Mouse (Mus musculus) CH12.LX (cell line): ENCODE results near the gene E030018B13Rik. TPM values are rescaled to one million over a fixed set of nuclear protein-coding genes. Genes with fewer than 3 reads are reported as not detected.

Experiments
- DNase-seq: peaks from one replicate; pipeline ENCODE4 v3.0.0-alpha.2; 2013; ENCODE audit errors: extremely low read depth
- H3K27ac ChIP-seq: 2 replicates; pipeline ENCODE4 v1.5.1; 2012; ENCODE audit warnings: low read depth, mild to moderate bottlenecking, control low read depth, moderate library complexity; ENCODE audit not compliant: insufficient read depth
- H3K27me3 ChIP-seq: replicated peaks from 2 replicates; pipeline ENCODE3; 2012; ENCODE audit warnings: inconsistent platforms
- H3K36me3 ChIP-seq, 2 experiments: replicated peaks in 1 of 2; 2 replicates each; pipeline versions ENCODE3 to v1.6.1; 2012; ENCODE audit warnings: inconsistent platforms in 1 of 2, low read length in 1 of 2, mild to moderate bottlenecking in 1 of 2, mixed read lengths in 1 of 2, moderate library complexity in 1 of 2; ENCODE audit not compliant: control insufficient read depth in 1 of 2, insufficient read depth in 1 of 2
- H3K4me1 ChIP-seq, 2 experiments: 2 replicates each; pipeline ENCODE4 v1.6.1; 2012; ENCODE audit warnings: inconsistent platforms in 1 of 2, moderate library complexity in 1 of 2; ENCODE audit not compliant: insufficient read depth in 2 of 2, control insufficient read depth in 1 of 2
- H3K4me2 ChIP-seq: 2 replicates; pipeline ENCODE4 v1.6.1; 2012; ENCODE audit warnings: low read depth, mild to moderate bottlenecking, control low read depth; ENCODE audit not compliant: poor library complexity, insufficient read depth, severe bottlenecking
- H3K4me3 ChIP-seq, 3 experiments: fragments of 150-350 bp in 1 of 3; sonication (generic) in 1 of 3; replicated peaks in 1 of 3; 2 replicates each; pipeline versions ENCODE3 to v1.5.1; 2011 to 2012; ENCODE audit warnings: low read depth in 2 of 3, low read length in 2 of 3, mild to moderate bottlenecking in 2 of 3, moderate library complexity in 2 of 3, control low read depth in 1 of 3, improper control_type of control experiment in 1 of 3, inconsistent platforms in 1 of 3, mixed read lengths in 1 of 3; ENCODE audit not compliant: poor library complexity in 1 of 3
- H3K79me2 ChIP-seq: replicated peaks from 2 replicates; pipeline ENCODE4 v1.6.1; 2012; ENCODE audit warnings: mild to moderate bottlenecking, moderate library complexity; ENCODE audit not compliant: control insufficient read depth, poor library complexity, insufficient read depth, severe bottlenecking; ENCODE audit errors: extremely low read depth
- H3K9ac ChIP-seq: 2 replicates; pipeline ENCODE4 v1.6.1; 2012; ENCODE audit warnings: low read depth, mild to moderate bottlenecking, control low read depth, moderate library complexity; ENCODE audit not compliant: insufficient read depth
- H3K9me3 ChIP-seq: replicated peaks from 2 replicates; pipeline ENCODE3; 2012; ENCODE audit warnings: low read length, inconsistent platforms, mixed read lengths
- CTCF ChIP-seq, 2 experiments: IDR thresholded peaks in 1 of 2; conservative IDR thresholded peaks in 1 of 2; 2 replicates each; pipeline ENCODE4 v1.5.1; 2011 to 2012; ENCODE audit warnings: low read depth in 2 of 2, low read length in 2 of 2, improper control_type of control experiment in 1 of 2, inconsistent platforms in 1 of 2, mild to moderate bottlenecking in 1 of 2, moderate library complexity in 1 of 2
- ELF1 ChIP-seq: IDR thresholded peaks from 2 replicates; pipeline ENCODE4 v1.6.1; 2014; ENCODE audit warnings: low read depth, mild to moderate bottlenecking, inconsistent platforms, low read length, improper control_type of control experiment
- EP300 ChIP-seq: IDR thresholded peaks from 2 replicates; pipeline ENCODE4 v1.6.1; 2011; ENCODE audit warnings: low read length, improper control_type of control experiment
- ETS1 ChIP-seq: conservative IDR thresholded peaks from 2 replicates; pipeline ENCODE4 v1.6.1; 2012; ENCODE audit warnings: low read depth, mild to moderate bottlenecking, inconsistent platforms, low read length, improper control_type of control experiment, moderate library complexity
- GABPA ChIP-seq: IDR thresholded peaks from 2 replicates; pipeline ENCODE4 v1.6.1; 2012; ENCODE audit warnings: low read depth, low read length, improper control_type of control experiment, inconsistent platforms; ENCODE audit not compliant: insufficient replicate concordance
- HCFC1 ChIP-seq: IDR thresholded peaks from 2 replicates; pipeline ENCODE4 v1.6.1; 2012; ENCODE audit warnings: low read depth, mild to moderate bottlenecking, inconsistent platforms, low read length, improper control_type of control experiment
- IRF4 ChIP-seq: IDR thresholded peaks from 2 replicates; pipeline ENCODE4 v1.6.1; 2014; ENCODE audit warnings: low read depth, mild to moderate bottlenecking, inconsistent platforms, low read length, improper control_type of control experiment
- JUN ChIP-seq: IDR thresholded peaks from 2 replicates; pipeline ENCODE4 v1.6.1; 2011; ENCODE audit warnings: low read depth, mild to moderate bottlenecking, low read length, improper control_type of control experiment, moderate library complexity; ENCODE audit not compliant: insufficient read depth
- JUND ChIP-seq: conservative IDR thresholded peaks from 2 replicates; pipeline ENCODE4 v1.6.1; 2011; ENCODE audit warnings: low read depth, low read length, improper control_type of control experiment
- MAFK ChIP-seq: IDR thresholded peaks from 2 replicates; pipeline ENCODE4 v1.6.1; 2011; ENCODE audit warnings: low read length, improper control_type of control experiment; ENCODE audit not compliant: insufficient replicate concordance
- MAX ChIP-seq: IDR thresholded peaks from 2 replicates; pipeline ENCODE4 v1.6.1; 2011; ENCODE audit warnings: low read length, improper control_type of control experiment
- MYC ChIP-seq: IDR thresholded peaks from 2 replicates; pipeline ENCODE4 v1.6.1; 2011; ENCODE audit warnings: low read depth, mild to moderate bottlenecking, improper control_type of control experiment, low read length
- NRF1 ChIP-seq: IDR thresholded peaks from 2 replicates; pipeline ENCODE4 v1.6.1; 2014; ENCODE audit warnings: low read depth, mild to moderate bottlenecking, inconsistent platforms, low read length, improper control_type of control experiment, moderate library complexity
- POLR2AphosphoS2 ChIP-seq: IDR thresholded peaks from 2 replicates; pipeline ENCODE4 v1.6.1; 2011; ENCODE audit warnings: low read depth, low read length, improper control_type of control experiment
- RCOR1 ChIP-seq: conservative IDR thresholded peaks from 2 replicates; pipeline ENCODE4 v1.6.1; 2012; ENCODE audit warnings: low read depth, mild to moderate bottlenecking, inconsistent platforms, low read length, improper control_type of control experiment
- SIN3A ChIP-seq: IDR thresholded peaks from 2 replicates; pipeline ENCODE4 v1.6.1; 2012; ENCODE audit warnings: low read length, improper control_type of control experiment, inconsistent platforms
- TBP ChIP-seq: conservative IDR thresholded peaks from 2 replicates; pipeline ENCODE4 v1.6.1; 2011; ENCODE audit warnings: low read depth, low read length, improper control_type of control experiment
- UBTF ChIP-seq: IDR thresholded peaks from 2 replicates; pipeline ENCODE4 v1.6.1; 2012; ENCODE audit warnings: low read depth, mild to moderate bottlenecking, inconsistent platforms, low read length, improper control_type of control experiment, moderate library complexity
- USF2 ChIP-seq: conservative IDR thresholded peaks from 2 replicates; pipeline ENCODE4 v1.6.1; 2011; ENCODE audit warnings: low read depth, low read length, improper control_type of control experiment
- ZC3H11A ChIP-seq: IDR thresholded peaks from 2 replicates; pipeline ENCODE4 v1.6.1; 2012; ENCODE audit warnings: low read depth, mild to moderate bottlenecking, inconsistent platforms, low read length, improper control_type of control experiment
- ZMIZ1 ChIP-seq: IDR thresholded peaks from 2 replicates; pipeline ENCODE4 v1.6.1; 2012; ENCODE audit warnings: low read depth, mild to moderate bottlenecking, inconsistent platforms, low read length, improper control_type of control experiment
- dilution Hi-C: fragments of 300-500 bp; cut with MboI; formaldehyde crosslinking; loops from 2 replicates; pipeline ENCODE4 v1.14.3; 2020; ENCODE audit warnings: low sequenced_read_pairs; ENCODE audit not compliant: extremely low pct_unique_long_range_greater_than_20kb, extremely low pct_ligation_motif_present
- in situ Hi-C: fragments of 300-500 bp; cut with MboI; formaldehyde crosslinking; loops from 3 replicates; pipeline ENCODE4 v1.14.3; 2019; ENCODE audit warnings: low sequenced_read_pairs, low pct_ligation_motif_present, low pct_unique_long_range_greater_than_20kb, mixed read lengths
- polyA plus RNA-seq: library from polyadenylated mRNA; unstranded; fragments of >175 nt; gene quantifications from 2 replicates; pipeline ENCODE4 v1.2.1, GENCODE M21; 2012; ENCODE audit warnings: low read depth; ENCODE audit not compliant: insufficient read length
- total RNA-seq, 2 experiments: library from RNA; depleted of rRNA; stranded (reverse); fragments of 300-350 nt in 1 of 2; fragments of >200 nt in 1 of 2; gene quantifications; 2 replicates each; pipeline ENCODE4 v1.2.3; 2012 to 2014

E030018B13Rik gene
- total and polyA plus RNA-seq, 3 experiments: not detected

DNA sequence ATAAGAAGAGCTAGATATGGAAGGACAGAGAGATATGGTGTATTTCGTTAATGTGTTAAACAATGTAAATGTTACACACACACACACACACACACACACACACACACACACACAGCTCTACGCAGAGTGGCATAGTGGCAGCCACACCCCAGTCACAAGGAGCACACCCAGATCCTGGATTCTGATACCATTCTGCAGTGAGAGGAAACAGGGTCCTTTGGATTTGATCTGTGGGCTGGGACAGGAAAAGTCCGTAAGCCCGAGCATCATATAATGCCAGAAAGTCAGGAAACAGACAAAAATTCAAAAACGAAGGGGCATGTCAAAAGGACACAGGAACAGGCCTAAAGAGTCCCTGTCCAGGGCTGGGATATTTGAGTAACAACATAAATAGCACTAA is 11.0 kb upstream of the E030018B13Rik start:
- Histone ChIP-seq H3K27ac (no peak overlapping the region), H3K79me2 (peaks cover 15% of the 10 kb centered on the region), H3K4me2 (no peak overlapping the region), H3K4me3 (no peak overlapping the region), H3K4me1 (peaks cover 17 to 55% of the 10 kb centered on the region in 2 experiments), H3K9me3 (no peaks in the 10 kb centered on the region), H3K9ac (no peak overlapping the region), H3K27me3 (no peaks in the 10 kb centered on the region), H3K36me3 (peaks cover 0 to 5% of the 10 kb centered on the region in 2 experiments)
- no peak for DNase-seq
- TF ChIP-seq NRF1: no peak
- TF ChIP-seq IRF4: no peak
- in situ Hi-C loops (no loop called here), dilution Hi-C loops (no loop called here)

DNA sequence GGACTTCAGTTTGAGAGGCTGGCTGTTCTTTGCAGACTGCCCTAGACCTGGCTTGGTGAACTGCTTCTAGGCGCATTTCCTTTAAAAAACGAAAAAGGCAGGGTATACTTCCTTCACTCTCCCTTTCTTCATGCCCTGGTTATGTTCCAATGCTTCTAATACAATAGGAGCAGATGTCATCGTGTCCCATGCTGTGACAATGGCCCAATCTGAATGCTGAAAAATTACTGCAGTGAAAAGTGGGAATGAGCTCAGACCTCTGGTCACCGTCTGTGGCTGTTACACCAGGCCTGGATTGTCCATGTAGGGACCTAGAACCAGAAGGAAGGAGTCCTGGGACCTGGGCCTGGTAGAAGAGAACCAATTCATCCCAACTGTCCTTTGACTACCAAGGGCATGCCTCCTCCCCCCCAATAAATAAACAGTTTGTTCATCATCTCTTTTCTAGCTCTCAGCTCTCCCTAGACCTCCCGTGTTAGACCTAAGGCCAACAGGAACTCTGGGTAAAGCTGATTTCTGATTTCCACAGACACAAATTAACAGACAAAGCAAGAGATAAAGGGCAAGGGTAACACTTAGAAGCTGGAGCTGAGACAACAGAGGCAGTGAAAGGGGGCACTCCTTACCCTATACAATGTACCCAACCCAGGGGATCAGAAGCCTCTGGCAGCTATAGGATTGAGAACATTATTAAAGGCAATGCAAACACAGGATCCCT is 8.7 kb upstream of the E030018B13Rik start:
- H3K4me1 ChIP-seq: peaks cover 27 to 72% of the 10 kb centered on the region in 2 experiments
- in situ Hi-C loops (no loop called here), dilution Hi-C loops (no loop called here)
- H3K9me3 ChIP-seq: no peaks in the 10 kb centered on the region
- H3K9ac ChIP-seq: no peak overlapping the region
- no peak overlapping the region for H3K4me3 ChIP-seq
- no peak overlapping the region for H3K4me2 ChIP-seq
- no peak for TF ChIP-seq NRF1
- TF ChIP-seq POLR2AphosphoS2: no peak
- no peak for TF ChIP-seq CTCF (conservative IDR thresholded peaks at IDR 0.05 in 1 of 2, IDR thresholded peaks at IDR 0.05 in 1 of 2; ENCODE audit: low read depth in 2 of 2, low read length in 2 of 2)
- no peak for TF ChIP-seq ZMIZ1
- TF ChIP-seq SIN3A: no peak
- TF ChIP-seq RCOR1: no peak
- no peak for TF ChIP-seq UBTF
- no peak for TF ChIP-seq USF2
- TF ChIP-seq JUN: no peak
- no peak for TF ChIP-seq MYC
- TF ChIP-seq EP300: no peak
- no peak for TF ChIP-seq TBP
- no peak for TF ChIP-seq HCFC1
- no peak for TF ChIP-seq JUND
- no peak for TF ChIP-seq ETS1
- TF ChIP-seq ELF1: no peak
- TF ChIP-seq MAFK: no peak
- TF ChIP-seq MAX: no peak
- no peak for TF ChIP-seq GABPA
- no peak for TF ChIP-seq ZC3H11A
- H3K27me3 ChIP-seq: no peaks in the 10 kb centered on the region
- no peaks in the 10 kb centered on the region for H3K36me3 ChIP-seq
- DNase-seq: no peak
- H3K79me2 ChIP-seq: peaks cover 15% of the 10 kb centered on the region
- no peak overlapping the region for H3K27ac ChIP-seq
